Mouse (Mus musculus) embryo, embryonic 9.5 days (tissue): ENCODE data around the gene Tnfsf18.
A peak's percentile ranks its signal among the peaks of the same experiment; 100 is the strongest.

Experiments used
- DNase-seq: peaks from one replicate; pipeline ENCODE4 v3.0.0-alpha.2; 2017; ENCODE audit errors: extremely low spot score

Tnfsf18 gene

DNA sequence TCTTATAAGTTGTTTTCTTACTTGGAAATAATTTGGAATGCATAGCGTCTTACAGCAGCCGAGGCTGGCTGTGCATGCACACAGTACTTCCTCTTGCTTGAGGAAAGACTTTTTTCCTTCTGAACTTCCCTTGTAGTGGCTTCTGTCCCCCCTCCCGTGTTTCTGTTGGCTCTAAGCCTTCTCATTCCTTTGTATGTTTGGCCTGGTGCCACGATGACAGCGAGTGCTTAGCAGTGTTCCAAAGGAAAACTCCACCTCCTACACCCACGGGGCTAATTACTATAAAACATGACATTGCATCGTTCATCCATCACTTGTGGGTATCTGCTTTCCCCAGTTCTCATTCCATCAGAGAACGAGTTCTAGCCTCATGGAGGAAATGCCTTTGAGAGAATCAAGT is at the start of gene Tnfsf18:
Gene Tnfsf18, plus strand, starts transcription at position 313 of the 400 bp plus-strand sequence.
- no peak for DNase-seq

DNA sequence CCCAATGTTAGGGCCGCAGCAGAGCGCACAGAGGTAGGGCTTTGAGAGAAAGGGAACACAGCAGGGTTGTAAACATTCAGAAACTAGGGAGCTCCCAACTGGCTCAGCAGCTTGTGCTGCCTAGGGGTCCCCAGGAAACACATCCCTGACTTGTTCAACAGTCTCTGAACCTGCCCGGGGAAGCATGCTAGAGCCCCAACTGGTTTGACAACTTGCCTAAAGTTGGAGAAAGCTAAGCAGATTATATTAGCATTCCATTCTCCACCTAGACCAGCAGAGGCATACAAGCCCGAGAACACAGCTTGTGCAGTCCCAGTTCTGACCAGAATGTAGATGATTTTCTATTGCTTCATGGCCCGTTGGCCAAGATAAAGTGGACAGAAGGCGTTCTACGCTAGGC is 49.6 kb upstream of the Tnfsf18 start:
- DNase-seq = peak; percentile 25

GRCm38 (mm10) chr1:161451683-161452245 is 42.7 kb upstream of the Tnfsf18 start:
- DNase-seq = no peak

GRCm38 (mm10) chr1:161452250-161452649 is 42.2 kb upstream of the Tnfsf18 start:
- no peak for DNase-seq

GRCm38 (mm10) chr1:161463388-161464085 is 30.9 kb upstream of the Tnfsf18 start:
- DNase-seq = no peak

GRCm38 (mm10) chr1:161477221-161477620 is 17.2 kb upstream of the Tnfsf18 start:
- no peak for DNase-seq

DNA sequence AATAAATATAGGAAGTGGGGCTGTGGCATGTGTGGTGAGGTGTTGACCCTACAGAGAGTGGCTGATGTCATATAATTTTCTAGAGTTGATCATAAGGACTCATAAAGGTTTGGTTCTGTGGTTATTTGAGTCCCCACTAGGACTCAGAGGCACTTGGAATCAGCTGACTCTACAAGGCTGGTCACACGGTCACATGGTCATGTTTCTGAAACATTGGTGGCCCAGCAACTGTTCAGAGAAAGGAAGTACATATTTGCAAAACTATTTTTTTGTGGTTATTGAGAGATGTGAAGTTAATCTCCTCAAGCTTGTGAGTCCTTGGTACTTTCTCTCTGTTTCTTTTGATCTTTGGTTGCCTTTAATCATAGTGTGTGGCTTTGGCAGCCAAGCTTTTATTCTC is 14.6 kb upstream of the Tnfsf18 start:
- DNase-seq = no peak

GRCm38 (mm10) chr1:161482211-161482610 is 12.2 kb upstream of the Tnfsf18 start:
- no peak for DNase-seq

GRCm38 (mm10) chr1:161487069-161487468 is 7.4 kb upstream of the Tnfsf18 start:
- no peak for DNase-seq

GRCm38 (mm10) chr1:161491766-161492165 is 2.7 kb upstream of the Tnfsf18 start:
- no peak for DNase-seq

DNA sequence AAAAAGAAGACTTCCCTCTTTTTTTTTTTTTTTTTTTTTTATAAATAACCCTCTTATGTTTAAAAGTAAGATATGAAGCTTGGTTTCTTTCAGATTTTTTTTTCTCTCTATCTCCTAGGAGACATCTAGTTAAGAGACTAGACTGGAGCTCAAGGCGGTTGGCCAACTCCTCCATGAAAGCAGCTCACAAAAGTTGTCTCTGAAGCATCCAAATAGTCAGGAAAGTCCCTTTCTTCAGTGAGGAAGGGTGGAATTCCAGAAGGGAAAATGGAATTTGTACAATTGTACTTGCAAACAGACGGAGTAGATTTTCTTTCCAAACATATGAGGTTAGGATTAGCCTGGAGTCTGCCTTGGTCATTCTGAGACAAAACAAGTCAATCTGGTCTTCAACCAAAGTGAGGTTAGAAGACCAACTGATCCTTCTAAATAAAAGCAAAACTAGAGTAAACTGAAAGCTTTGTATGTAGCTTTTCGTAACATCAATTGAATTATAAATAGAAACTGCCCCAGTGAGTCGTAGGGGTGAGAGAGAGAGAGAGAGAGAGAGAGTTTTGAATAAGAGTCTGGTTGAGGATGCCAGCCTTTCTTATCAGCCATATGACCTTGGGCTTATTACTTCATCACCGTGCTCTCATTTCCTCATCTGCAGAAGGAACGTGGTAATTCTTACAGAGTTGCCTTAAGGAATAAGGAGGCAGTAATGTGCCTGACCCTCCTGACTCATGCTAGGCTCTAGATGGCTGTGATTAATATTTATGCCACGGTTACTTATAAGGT is 2.6 kb downstream of the Tnfsf18 start:
- no peak for DNase-seq

DNA sequence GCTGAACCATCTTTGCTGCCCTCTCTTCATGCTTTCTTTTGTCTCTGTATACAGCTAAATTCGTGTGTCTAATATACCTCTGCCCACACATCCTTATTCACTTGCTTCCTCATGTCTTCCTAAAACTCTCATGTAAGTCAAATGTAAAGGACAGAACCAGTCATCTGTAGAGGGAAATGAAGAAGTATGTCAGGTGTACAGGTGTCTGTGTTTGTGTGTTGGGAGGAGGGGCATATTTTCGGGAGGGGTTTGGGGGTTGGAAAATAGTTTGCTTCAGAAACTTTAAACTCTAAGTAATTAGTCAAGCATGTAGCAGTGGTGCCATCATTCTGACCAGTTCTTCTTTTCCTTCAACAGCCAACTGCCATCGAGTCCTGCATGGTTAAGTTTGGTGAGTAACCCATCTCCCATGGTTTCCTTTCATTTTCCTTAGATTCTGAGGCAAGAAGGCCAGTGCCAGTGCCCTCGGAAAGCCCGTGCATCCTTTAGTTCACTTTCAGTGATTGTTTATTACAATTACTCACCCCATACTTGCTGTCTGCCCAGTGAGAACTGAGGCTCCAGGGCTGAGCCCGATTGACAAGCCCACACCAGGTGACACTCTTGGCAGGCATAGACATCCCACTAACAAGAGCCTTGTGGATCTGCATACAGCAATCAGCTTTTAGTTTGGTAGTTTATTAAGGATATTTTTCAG is 5.8 kb downstream of the Tnfsf18 start:
- no peak for DNase-seq

DNA sequence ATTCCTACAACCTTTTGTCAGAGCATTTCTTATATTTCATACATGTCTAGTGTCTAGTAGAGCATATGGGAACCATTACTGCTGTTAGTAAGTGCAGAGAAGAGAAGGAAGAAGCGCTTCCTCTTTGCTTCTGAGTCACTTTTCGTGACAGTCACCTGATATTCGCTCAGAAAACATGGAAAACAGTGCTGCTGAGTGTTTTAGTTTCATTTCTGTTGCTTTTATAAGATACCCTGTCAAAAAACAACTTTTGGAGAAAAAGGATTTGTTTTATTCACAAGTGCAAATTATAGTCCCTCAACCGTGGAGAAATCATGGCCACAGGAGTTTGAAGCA is 6.3 kb downstream of the Tnfsf18 start:
- no peak for DNase-seq

- DNase-seq = no peak
These were observed 11.9 kb downstream of the Tnfsf18 start for GRCm38 (mm10) chr1:161506317-161506716.

GRCm38 (mm10) chr1:161507623-161508047 is 13.2 kb downstream of the Tnfsf18 start:
- DNase-seq = no peak

- no peak for DNase-seq
These were observed 22.9 kb downstream of the Tnfsf18 start for GRCm38 (mm10) chr1:161517355-161517754.

GRCm38 (mm10) chr1:161520223-161520622 is 25.8 kb downstream of the Tnfsf18 start:
- DNase-seq = no peak

- no peak for DNase-seq
These were observed 33.7 kb downstream of the Tnfsf18 start for GRCm38 (mm10) chr1:161528173-161528572.

GRCm38 (mm10) chr1:161550596-161551095 is 56.2 kb downstream of the Tnfsf18 start:
- no peak for DNase-seq

DNA sequence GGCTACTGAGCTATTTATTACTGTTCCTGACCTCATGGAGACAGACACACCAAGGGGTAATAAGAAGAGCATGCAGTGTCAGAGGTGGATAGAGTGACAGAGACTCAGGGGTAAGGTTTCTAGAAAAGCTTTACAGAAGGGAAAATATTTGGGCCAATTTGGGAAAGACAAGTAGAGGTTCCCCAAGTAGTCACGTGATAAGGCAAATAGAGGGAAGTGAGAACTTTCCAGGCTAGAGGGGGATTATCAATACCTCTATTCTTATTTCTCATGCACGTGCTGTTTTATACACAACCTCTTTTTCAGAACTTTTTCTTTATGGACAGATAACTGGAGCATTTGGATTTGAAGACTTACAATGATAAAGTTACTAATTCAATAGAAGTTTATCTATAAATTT is 57.6 kb downstream of the Tnfsf18 start:
- DNase-seq = no peak
